Mouse (Mus musculus) cerebellum, adult 11-12 months (tissue): Measurements from ENCODE around the gene C1s2.
"Not testable (repeated sequence)": the region's sequence is repeated elsewhere in the genome, so short reads cannot be mapped to it uniquely, and the experiment has no call there.

Experiments
- DNase-seq: peaks from one replicate; pipeline ENCODE4 v3.0.0; 2022

The C1s2 gene

DNA sequence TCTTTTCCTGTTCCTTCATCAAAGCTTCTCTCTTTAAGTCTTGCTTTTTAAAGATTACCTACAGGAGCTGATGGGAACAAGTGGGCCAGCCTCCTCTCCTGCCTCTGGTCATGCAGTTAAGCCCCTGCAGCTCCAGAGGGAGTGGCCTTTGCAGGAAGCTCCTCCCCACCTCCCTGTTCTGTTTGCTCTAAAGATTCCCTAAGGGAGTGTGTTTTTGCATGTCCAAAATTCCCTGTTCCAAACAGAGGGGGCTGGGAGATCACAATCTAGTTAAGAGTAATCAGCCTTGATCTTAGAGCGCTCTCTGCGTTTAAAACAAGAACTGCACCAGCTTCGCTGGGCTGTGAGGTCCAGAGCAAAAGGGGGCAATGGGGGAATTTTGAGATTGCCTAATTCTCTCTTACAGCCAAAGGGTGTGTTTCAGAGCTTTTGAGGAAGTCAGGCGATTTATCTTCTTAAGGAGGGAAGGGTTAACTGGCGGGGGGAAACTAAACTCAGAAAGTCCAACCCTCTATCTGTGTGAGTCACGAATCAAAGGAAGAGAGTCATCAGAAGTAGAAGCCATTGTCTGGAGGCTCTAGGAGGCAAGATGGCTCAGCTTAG is 1.1 kb upstream of the C1s2 start:
- DNase-seq = not testable (repeated sequence)

DNA sequence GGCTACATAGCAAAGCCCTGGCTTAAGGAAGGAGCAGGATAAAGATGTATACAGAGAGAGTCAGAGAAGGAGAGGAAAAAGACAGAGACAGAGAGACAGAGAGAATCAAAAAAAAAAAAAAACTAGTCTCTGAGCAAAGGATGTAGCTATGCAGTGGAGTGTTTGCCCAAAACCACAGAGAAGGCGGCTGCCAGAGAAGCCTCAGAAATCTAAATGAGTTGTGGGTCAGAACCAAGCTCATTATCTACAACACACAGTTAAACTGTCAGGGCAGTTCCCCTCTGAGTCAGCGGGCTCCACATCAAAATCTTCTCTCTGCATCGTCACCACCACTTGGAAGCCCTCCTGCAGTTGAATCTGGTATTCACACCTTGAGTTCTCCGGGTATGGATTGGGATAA is 5.1 kb downstream of the C1s2 start:
- no peak for DNase-seq

DNA sequence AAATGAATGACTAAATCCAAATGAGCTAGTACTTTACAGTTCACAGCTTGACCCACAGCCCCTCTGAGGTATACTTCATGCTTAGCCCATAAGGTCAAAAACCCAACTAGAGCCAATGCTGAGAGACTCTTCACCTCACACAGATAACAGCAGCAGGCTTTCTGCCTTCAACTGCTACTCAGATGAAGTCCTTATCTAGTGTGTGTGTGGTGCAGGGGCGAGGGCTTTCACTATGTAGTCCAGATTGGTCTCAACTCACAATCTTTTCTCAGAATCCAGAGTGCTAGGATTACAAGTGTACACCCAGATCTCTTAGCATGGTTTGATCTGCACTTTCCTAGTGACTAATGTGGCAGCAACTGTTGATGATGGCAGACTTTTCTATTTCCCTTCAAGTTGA is 9.7 kb downstream of the C1s2 start:
- DNase-seq = not testable (repeated sequence)

DNA sequence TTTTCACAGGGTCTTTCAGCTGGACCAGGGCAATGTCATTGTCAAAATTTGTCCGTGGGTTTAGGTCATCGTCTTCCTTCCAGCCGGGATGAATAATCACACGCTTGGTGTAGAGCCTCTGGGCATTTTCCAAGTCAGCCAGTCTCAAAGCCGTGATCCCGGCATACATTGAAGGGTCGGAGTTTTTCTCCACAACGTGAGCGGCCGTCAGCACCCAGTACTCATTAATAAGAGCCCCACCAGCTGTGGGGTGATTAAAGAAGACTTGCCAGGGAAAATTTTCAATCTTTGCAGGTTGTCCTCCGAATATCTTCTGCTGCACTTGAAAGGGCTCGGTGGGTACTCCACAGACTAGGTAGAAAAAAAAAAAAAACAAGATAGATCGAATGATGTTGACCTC is 10.3 kb downstream of the C1s2 start:
- no peak for DNase-seq

DNA sequence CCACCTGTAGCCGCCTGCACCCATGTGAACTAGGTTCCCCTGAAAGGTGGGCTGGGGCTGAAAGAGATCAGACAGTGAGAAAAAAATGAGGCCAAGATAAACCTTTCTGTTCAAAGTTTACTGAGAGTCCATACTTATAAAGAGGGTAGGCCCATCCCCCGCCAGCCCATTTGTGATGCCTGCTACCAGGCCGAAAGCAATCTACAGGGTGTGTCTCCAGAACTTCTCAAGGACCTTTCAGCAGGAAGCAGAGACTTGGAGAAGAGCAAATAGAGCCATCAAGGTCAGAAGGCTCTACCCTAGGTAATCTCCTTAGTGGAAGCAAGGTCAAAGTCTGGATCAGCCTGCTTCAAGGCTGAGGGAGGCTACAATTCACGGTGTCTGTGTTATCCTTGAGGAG is 33.9 kb downstream of the C1s2 start:
- DNase-seq = no peak

DNA sequence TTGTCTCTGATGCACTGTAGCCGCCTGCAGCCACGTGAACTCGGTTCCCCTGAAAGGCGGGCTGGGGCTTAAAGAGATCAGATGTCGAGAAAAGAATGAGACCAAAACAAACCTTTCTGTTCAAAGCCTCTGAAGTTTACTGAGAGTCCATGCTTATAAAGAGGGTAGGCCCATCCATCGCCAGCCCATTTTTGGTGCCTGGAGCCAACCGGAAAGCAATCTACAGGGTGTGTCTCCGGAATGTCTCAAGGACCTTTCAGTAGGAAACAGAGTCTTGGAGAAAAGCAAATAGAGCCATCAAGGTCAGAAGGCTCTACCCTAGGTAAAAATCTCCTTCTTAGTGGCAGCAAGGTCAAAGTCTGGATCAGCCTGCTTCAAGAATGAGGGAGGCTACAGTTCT is 42.8 kb downstream of the C1s2 start:
- DNase-seq = no peak

DNA sequence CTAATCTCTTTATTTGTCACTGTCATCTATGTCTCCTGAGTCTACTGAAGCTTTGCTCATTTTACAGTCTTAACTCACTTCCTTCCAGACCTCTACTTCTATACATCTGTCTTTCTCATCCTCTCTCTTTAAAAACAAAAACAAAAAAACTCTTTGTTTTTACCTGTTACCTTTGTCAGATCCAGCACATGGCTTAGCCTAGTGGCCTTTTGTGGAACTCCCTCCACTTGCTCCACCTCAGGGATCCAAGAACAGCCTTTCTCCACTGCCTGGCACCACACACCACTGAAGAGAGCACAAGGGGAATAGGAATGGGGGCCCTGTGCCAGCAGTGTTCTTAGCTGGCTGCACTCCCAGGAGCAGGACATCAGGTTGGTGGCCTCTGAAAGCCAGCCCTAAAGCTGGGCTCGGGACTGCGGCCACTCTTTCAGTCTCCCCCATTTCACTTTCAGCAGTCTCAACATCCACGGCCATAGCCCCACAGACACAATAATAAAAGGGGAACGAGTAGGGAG is 43.6 kb downstream of the C1s2 start:
- no peak for DNase-seq

DNA sequence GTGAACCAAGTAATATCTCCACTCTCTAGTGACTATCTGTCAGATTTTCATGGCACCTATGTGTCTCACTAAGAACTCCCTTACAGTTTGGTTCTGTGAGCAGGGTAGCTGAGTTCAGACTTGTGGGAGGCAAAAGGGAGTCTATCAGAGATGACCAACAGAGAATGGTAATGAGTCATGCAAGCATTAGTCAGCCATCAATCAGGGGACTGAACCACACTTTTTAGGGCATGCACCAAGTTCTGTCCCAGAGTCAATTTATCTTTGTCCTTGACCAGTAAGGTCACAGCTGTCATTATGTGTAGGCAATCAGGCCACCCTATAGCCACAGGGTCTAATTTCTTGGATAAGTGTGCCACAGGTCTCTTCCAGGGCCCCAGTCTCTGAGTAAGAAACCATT is 47.1 kb downstream of the C1s2 start:
- DNase-seq = no peak

DNA sequence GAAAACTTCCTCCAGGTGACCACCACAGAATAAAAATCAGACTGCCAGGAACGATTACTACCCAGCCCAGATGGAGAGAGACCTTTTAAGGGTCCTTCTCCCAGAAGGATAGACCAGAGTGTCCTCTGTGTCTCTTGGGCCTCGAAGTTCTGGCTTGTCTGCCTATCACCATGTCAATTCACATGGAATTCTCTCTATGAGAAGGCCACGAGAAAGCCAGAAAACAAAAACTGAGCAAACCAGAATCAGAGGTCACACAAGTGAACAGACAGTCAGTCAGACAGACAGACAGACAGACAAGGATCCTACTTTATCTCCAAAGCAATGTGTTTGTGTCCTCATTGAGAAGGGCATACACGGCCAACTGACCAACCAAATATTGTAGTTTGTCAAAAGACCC is 49.6 kb downstream of the C1s2 start:
- no peak for DNase-seq

DNA sequence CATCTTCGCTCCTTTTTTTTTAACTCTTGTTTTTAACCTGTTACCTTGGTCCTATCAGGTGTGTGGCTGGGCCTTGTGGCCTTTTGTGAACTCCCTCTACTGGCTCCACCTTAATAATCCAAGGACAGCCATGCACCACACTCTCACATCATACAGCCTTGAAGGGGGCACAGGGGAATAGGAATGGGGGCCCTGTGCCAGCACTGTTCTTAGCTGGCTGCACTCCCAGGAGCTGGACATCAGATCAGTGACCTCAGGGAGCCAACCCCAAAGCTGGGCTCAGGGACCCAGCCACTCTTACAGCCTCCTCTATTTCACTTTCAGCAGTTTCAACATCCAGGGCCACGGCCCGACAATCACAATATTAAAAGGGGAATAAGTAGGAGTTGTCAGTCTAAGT is 50.1 kb downstream of the C1s2 start:
- no peak for DNase-seq

DNA sequence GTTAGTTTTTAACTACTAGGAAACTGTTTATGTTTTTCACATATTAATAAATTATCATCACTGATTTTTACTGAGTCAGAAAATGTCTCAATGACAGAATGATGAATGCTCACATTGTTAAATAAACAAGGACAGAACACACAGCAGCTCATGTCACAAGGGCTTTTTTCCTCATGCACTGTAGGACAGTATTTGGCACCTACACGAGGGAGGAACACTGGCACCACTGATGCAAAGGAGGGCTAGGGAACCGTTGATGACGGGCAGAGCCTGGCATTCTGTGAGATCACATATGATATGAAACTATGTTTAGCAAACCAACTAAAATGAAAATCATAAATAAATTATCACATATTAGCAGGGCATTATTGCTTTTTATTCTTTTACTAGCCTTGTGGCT is 51.0 kb downstream of the C1s2 start:
- no peak for DNase-seq

DNA sequence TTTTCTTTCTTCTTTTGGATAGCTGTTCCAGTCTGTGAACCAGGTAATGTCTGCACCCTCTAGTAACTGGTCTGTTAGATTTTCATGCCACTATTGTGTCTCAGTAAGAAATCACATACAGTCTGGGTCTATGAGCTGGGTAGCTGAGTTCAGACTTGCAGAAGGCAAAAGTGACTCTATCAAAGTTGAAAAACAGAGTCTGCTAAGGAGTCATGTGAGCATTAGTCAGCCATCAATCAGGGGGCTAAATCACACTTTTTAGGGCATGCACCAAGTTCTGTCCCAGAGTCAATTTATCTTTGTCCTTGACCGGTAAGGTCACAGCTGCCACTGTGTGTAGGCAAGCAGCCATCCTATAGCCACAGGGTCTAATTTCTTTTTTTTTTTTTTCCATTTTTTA is 53.7 kb downstream of the C1s2 start:
- DNase-seq = no peak

DNA sequence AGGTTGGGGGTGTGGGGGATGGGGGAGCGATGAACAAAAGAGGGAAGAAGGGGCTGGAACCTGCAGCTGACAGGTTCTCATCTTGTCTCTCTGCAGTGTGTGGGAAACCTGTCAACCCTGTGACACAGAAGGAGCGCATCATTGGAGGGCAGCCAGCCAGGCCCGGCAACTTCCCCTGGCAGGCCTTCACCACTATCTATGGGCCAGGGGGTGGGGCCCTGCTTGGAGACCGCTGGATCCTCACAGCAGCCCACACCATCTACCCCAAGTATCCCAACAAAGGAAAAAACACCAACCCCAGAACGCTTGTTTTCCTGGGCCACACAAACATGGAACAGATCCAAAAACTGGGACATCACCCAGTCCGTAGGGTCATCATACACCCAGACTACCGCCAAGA is 55.7 kb downstream of the C1s2 start:
- DNase-seq = not testable (repeated sequence)

DNA sequence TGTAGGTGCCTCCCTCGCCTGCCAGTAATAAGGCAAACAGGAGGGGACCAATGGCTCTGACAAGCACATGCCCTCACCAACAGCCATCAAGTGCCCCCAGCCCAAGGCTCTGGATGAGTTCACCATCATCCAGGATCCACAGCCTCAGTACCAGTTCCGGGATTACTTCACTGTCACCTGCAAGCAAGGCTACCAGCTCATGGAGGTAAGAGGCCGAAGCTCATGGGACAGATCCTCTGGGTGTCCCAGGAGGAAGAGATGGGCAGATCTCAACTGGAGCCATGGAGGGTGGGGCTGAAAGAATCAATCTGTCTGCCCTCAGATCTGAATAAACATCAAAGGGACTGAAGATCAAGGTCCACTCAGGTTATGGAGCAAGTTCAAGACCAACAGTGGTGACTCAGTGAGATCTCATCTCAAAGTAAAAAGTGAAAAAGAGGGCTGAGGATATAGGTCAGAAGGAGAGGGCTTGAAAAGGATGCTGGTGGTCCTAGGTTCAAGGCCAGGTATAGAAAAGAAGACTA is 60.7 kb downstream of the C1s2 start:
- not testable (repeated sequence) for DNase-seq
